Mouse (Mus musculus) splenic B cell, adult 2 months (primary cell): ENCODE data around the gene Wif1.

Source experiments
- DNase-seq: peaks from one replicate; pipeline ENCODE4 v3.0.0-alpha.2; 2011; ENCODE audit warnings: low read depth, low spot score
- H3K27me3 ChIP-seq: 2 replicates; pipeline ENCODE4 v1.6.1; 2012; ENCODE audit warnings: mild to moderate bottlenecking, low read length, moderate library complexity, mixed read lengths; ENCODE audit not compliant: control insufficient read depth, poor library complexity, insufficient read depth, severe bottlenecking
- H3K36me3 ChIP-seq: 2 replicates; pipeline ENCODE4 v1.6.1; 2012; ENCODE audit warnings: mild to moderate bottlenecking, low read length, moderate library complexity, mixed read lengths; ENCODE audit not compliant: control insufficient read depth, poor library complexity, insufficient read depth, severe bottlenecking

Gene Wif1

GRCm38 (mm10) chr10:121033826-121034568 lies at the start of gene Wif1:
Gene Wif1, plus strand, starts transcription at chr10:121033960.
- peak; percentile 76 for DNase-seq
- no peaks in the 10 kb centered on the region for H3K36me3 ChIP-seq
- H3K27me3 ChIP-seq, result no peaks in the 10 kb centered on the region

DNA sequence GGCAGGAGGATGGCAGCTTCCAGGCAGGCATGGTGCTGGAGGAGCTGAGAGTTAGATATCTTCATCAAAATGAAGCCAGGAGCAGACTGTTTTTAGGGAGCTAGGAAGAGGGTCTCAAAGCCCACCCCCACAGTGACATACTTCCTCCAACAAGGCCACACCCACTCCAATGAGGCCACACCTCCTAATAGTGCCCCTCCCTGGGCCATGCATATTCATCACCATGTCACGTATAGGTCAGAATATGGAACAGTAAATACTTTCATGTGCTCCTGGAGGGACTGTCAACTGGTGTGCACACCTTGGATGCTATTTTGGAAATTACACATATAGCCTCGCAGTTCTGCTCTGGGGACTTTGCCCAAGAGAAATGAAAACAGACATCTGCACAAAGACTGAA lies 31.6 kb upstream of the Wif1 start:
- no peak for DNase-seq

DNA sequence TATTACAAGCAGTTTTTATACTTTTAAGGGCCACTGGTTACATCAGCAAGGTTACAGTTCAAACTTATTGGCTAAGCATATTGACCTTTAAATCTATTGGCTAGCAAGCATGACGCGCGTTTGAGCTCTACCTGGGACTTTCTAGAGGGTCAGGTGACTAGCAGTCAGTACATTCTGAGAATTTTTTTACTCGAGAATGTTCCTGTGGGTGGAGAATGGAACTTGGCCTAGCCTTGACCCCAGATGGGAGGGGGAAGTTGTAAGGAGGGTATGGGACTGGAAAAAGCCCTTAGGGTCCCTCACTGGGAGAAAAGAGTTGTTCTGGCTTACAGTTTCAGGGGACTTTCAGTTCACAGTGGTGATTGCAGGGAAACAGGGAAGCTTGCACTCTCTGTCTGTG lies 22.3 kb upstream of the Wif1 start:
- no peaks in the 10 kb centered on the region for H3K36me3 ChIP-seq
- H3K27me3 ChIP-seq, result no peaks in the 10 kb centered on the region
- DNase-seq, result no peak

More for the DNA sequence above, 31.6 kb upstream of the Wif1 start:
- Histone ChIP-seq H3K36me3 (no peaks in the 10 kb centered on the region), H3K27me3 (no peaks in the 10 kb centered on the region)

GRCm38 (mm10) chr10:121016291-121016690 lies 17.5 kb upstream of the Wif1 start:
- no peak for DNase-seq
- no peaks in the 10 kb centered on the region for H3K36me3 ChIP-seq
- H3K27me3 ChIP-seq, result no peaks in the 10 kb centered on the region

GRCm38 (mm10) chr10:121016711-121017503 lies 16.9 kb upstream of the Wif1 start:
- Histone ChIP-seq H3K36me3 (no peaks in the 10 kb centered on the region), H3K27me3 (no peaks in the 10 kb centered on the region)
- no peak for DNase-seq

DNA sequence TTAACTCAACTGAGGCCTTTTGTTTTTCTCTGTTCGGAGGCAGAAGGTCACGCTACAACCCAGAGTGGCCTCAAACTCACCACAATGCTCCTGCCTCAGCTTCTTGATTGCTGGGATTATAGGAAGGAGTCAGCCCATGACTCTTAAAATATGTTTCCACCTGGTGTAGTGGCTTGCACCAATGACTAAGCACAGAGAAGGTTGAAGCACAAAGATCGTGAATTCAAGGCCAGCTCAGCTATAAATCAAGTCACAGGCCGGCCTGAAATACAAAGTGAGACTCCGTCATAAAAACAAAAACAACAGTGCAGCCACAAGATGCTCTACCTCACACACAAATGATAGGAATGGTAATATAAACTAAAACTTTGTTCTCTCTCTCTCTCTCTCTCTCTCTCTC lies 10.8 kb upstream of the Wif1 start:
- DNase-seq, result no peak
- no peaks in the 10 kb centered on the region for H3K36me3 ChIP-seq

DNA sequence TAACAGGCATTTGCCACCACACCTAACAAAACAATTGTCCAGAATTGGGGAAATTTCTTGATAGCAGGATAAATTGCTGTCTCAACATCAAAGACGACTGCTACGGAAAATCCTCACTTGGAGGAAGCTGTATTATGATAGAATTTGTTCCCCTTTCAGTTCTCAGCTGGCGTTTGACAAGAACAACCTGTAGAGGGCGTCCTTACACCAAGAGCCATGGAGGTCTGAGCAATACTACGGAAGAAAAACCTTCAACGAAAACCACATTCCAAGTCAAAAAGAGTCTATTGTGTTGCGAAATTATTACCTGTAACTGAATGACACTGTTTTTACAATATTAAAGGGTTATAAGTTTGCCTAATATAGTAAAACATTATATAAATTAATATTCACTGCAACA lies 2.0 kb upstream of the Wif1 start:
- DNase-seq, result peak; percentile 66
- Histone ChIP-seq H3K36me3 (no peaks in the 10 kb centered on the region), H3K27me3 (no peaks in the 10 kb centered on the region)

More for the DNA sequence above, 10.8 kb upstream of the Wif1 start:
- H3K27me3 ChIP-seq, result no peaks in the 10 kb centered on the region

GRCm38 (mm10) chr10:121033128-121033791 lies 500 bp upstream of the Wif1 start:
- Histone ChIP-seq H3K27me3 (no peaks in the 10 kb centered on the region), H3K36me3 (no peaks in the 10 kb centered on the region)
- DNase-seq, result peak; percentile 82

DNA sequence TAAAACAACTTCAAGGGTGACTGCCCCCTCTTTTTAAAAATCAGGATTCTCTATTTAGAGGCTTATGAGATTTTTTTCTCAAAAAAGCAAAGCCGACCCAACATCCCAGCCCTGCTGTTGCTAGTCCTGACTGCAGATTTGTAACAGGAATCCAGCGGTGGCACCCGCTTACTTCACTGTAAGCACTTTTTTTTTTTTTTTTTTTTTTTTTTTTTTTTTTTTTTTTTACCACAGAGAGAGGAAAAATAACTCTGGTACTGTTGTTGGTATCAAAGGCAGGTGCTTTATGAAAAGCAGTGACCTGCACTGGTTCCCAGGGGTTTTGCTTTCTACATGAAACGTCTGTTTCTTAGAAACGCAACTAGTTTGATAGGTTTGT lies 798 bp downstream of the Wif1 start:
- H3K36me3 ChIP-seq, result no peaks in the 10 kb centered on the region
- H3K27me3 ChIP-seq, result no peaks in the 10 kb centered on the region
- DNase-seq, result peak; percentile 18

- Histone ChIP-seq H3K36me3 (no peaks in the 10 kb centered on the region), H3K27me3 (no peaks in the 10 kb centered on the region)
- no peak for DNase-seq
Measured at GRCm38 (mm10) chr10:121038556-121039284, 5.0 kb downstream of the Wif1 start.

DNA sequence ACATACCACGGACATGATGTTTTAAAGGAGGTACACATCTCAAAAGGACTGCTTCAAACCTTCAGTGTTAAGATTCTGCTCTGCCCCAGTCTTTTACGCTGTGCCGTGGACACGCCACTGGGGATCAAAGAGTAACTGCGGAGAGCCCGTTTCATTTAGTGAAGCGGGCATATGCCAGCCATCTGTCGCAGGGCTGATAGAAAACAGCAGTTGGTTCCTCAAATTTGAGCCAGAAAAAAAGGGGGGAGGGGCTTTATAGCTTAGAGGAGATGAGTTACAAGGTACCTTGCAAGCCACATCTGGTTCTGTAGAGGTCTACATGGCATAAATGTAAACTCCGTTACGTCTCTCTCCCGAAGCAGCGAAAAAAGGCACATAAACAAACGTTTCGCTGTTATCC lies 7.2 kb downstream of the Wif1 start:
- no peak for DNase-seq
- H3K36me3 ChIP-seq, result no peaks in the 10 kb centered on the region

GRCm38 (mm10) chr10:121047440-121047839 lies 13.7 kb downstream of the Wif1 start:
- DNase-seq, result no peak
- Histone ChIP-seq H3K36me3 (no peaks in the 10 kb centered on the region), H3K27me3 (no peaks in the 10 kb centered on the region)

More for the DNA sequence above, 7.2 kb downstream of the Wif1 start:
- H3K27me3 ChIP-seq, result no peaks in the 10 kb centered on the region

DNA sequence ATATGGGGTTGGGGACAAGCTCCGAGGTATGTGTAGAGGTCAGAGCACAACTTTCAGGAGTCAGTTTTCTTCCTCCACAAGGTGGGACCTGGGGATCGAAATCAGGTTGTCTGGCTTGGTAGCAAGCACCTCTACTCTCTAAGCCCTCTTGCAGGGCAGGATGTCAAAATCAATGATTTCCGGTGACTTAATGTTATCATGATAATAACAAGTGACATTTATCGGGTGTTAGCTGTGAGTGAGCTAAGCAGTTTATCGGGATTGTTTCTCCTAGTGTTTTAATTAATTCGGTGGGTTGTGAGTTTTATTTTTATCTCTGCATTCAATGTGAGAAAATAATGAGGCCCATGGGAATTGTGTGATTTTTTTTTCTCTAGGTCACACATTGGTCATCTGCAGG lies 18.3 kb downstream of the Wif1 start:
- DNase-seq, result no peak
- Histone ChIP-seq H3K36me3 (no peaks in the 10 kb centered on the region), H3K27me3 (no peaks in the 10 kb centered on the region)

DNA sequence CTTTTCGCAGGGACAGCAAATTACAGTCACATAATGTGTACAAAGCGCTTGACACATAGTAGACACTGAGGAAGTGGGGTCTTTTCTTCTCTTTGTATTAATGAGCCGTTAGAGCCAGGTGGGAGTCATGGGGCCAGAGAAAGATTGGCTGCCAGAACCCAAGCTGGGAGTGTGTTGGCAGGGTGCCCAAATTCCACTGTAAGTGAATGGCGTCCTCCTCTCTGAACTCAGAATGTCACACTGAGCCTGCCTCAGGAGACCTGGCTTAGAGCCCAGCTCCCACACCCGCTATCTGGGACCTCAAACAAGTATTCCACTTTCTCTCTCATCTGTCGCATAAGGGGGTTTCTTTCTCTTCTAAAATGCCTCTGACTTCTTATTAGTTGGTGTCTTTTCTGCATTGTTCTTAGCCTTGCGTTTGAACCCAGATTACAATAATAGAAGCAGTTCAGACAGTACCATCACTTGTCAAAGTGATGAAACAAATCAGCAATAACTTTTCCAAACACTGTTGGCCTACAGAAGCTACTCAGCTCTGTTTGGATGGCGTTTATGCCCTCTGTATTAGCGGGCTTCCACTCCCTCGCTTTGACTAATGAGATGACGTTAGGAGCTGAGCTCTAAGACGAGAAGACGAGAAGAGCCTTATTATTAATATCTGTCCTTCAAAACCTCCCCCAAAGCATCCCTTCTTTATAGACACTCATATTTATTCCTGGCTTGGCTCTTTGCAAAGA lies 21.9 kb downstream of the Wif1 start:
- H3K36me3 ChIP-seq, result no peaks in the 10 kb centered on the region
- no peak for DNase-seq
- H3K27me3 ChIP-seq, result no peaks in the 10 kb centered on the region
